Mouse (Mus musculus) small intestine, adult 2 months (tissue): ENCODE results near the gene Bicra.

Source experiments
- CTCF ChIP-seq: fragments of 200-500 bp; IDR thresholded peaks from 2 replicates; pipeline ENCODE4 v1.5.1; 2012; ENCODE audit warnings: low read depth, mild to moderate bottlenecking, control low read depth, inconsistent platforms, low read length, moderate library complexity, mixed read lengths; ENCODE audit not compliant: insufficient replicate concordance, insufficient read length; ENCODE audit errors: extremely low read depth
- POLR2A ChIP-seq: fragments of 200-500 bp; IDR thresholded peaks from 2 replicates; pipeline ENCODE4 v1.6.1; 2012; ENCODE audit warnings: low read depth, mild to moderate bottlenecking, control low read depth, inconsistent platforms, low read length, moderate library complexity

GRCm38 (mm10) chr7:15972247-15972646 is 75.5 kb downstream of the Bicra start:
- no peak for TF ChIP-seq POLR2A
- no peak for TF ChIP-seq CTCF
